Mouse (Mus musculus) right cerebral cortex, postnatal 10 days (tissue): ENCODE measurements at regions not wholly inside any gene's neighbourhood (a gene's known extent, or its start where the extent isn't known, plus 50 kb on each side); places are given as distances from the start of the nearest gene placed in this dataset.

ENCODE experiments used
- DNase-seq, 2 experiments: peaks; one replicate each; pipeline ENCODE4 v3.0.0; 2021; ENCODE audit warnings: low spot score in 2 of 2

GRCm38 (mm10) chr17:79498321-79498720, 113.3 kb upstream of the Rmdn2 start:
- DNase-seq: no peak

- DNase-seq: no peak
These were observed 110.6 kb upstream of the Rmdn2 start for GRCm38 (mm10) chr17:79501031-79501474.

- no peak for DNase-seq
These were observed 109.7 kb upstream of the Rmdn2 start for GRCm38 (mm10) chr17:79501926-79502325.

GRCm38 (mm10) chr17:79503037-79503436, 108.6 kb upstream of the Rmdn2 start:
- DNase-seq: no peak

GRCm38 (mm10) chr17:79504209-79504608, 107.5 kb upstream of the Rmdn2 start:
- no peak for DNase-seq

- DNase-seq: no peak
These were observed 106.1 kb upstream of the Rmdn2 start for GRCm38 (mm10) chr17:79505565-79505964.

- DNase-seq: no peak
These were observed 102.4 kb upstream of the Rmdn2 start for GRCm38 (mm10) chr17:79509281-79509680.

- no peak for DNase-seq
These were observed 101.5 kb upstream of the Rmdn2 start for GRCm38 (mm10) chr17:79509957-79510710.

- DNase-seq: no peak
These were observed 100.4 kb upstream of the Rmdn2 start for GRCm38 (mm10) chr17:79511218-79511617.

- DNase-seq: peak in 1 of 2 experiments; percentile 31
These were observed 97.6 kb upstream of the Rmdn2 start for GRCm38 (mm10) chr17:79514076-79514475.

- no peak for DNase-seq
These were observed 93.5 kb upstream of the Rmdn2 start for GRCm38 (mm10) chr17:79518185-79518584.

- no peak for DNase-seq
These were observed 93.0 kb upstream of the Rmdn2 start for GRCm38 (mm10) chr17:79518696-79519095.

- no peak for DNase-seq
These were observed 92.3 kb upstream of the Rmdn2 start for GRCm38 (mm10) chr17:79519356-79519755.

- no peak for DNase-seq
These were observed 91.4 kb upstream of the Rmdn2 start for GRCm38 (mm10) chr17:79520283-79520682.

GRCm38 (mm10) chr17:79521691-79522090, 90.0 kb upstream of the Rmdn2 start:
- no peak for DNase-seq

GRCm38 (mm10) chr17:79523230-79523629, 88.4 kb upstream of the Rmdn2 start:
- DNase-seq: no peak

- no peak for DNase-seq
These were observed 84.3 kb upstream of the Rmdn2 start for GRCm38 (mm10) chr17:79527391-79527790.

GRCm38 (mm10) chr17:79536549-79536948, 75.1 kb upstream of the Rmdn2 start:
- DNase-seq: no peak

GRCm38 (mm10) chr17:79538789-79539188, 72.9 kb upstream of the Rmdn2 start:
- no peak for DNase-seq

GRCm38 (mm10) chr17:79540038-79540437, 71.6 kb upstream of the Rmdn2 start:
- no peak for DNase-seq

- no peak for DNase-seq
These were observed 71.2 kb upstream of the Rmdn2 start for GRCm38 (mm10) chr17:79540511-79540910.

GRCm38 (mm10) chr17:79543907-79544522, 67.6 kb upstream of the Rmdn2 start:
- peak; percentile 60 to 61 for DNase-seq

- DNase-seq: no peak
These were observed 65.8 kb upstream of the Rmdn2 start for GRCm38 (mm10) chr17:79545878-79546277.
